Mouse (Mus musculus) left cerebral cortex, postnatal 25 days (tissue): ENCODE measurements around the gene Nkg7. TPM values are rescaled to one million over a fixed set of nuclear protein-coding genes. Genes with fewer than 3 reads are reported as not detected.

Experiments
- DNase-seq, 2 experiments: peaks; one replicate each; pipeline ENCODE4 v3.0.0; 2022; ENCODE audit warnings: low spot score in 2 of 2, mixed read lengths in 1 of 2
- intact Hi-C: fragments of 180-260 bp; cut with DNase I; formaldehyde crosslinking; loops from one replicate; pipeline ENCODE4 v1.15.1; 2025
- total RNA-seq, 2 experiments: library from RNA; stranded (reverse); gene quantifications; 2 replicates each; pipeline ENCODE4 v1.2.3; 2021

Nkg7 gene
- total RNA-seq, 2 experiments from 2014 or later, result not detected

GRCm38 (mm10) chr7:43443126-43443916, 6.4 kb downstream of the Nkg7 start:
- peak; percentile 71 for DNase-seq
- intact Hi-C loops, result loop anchor here (2.0 kb wide), 1 partner anchor 131 kb away; the partner anchor contains the start of gene Zfp715

- intact Hi-C loops, result loop anchor here (2.0 kb wide), 1 partner anchor 131 kb away; the partner anchor contains the start of gene Zfp715
- peak; percentile 93 to 98 for DNase-seq
Measured at GRCm38 (mm10) chr7:43443917-43444293, 7.0 kb downstream of the Nkg7 start, which contains the start of the genes Etfb and Gm45233. Gene Etfb (plus strand): TSS chr7:43444083. Gene Gm45233 (plus strand): TSS chr7:43444128.

GRCm38 (mm10) chr7:43447801-43448200, 10.9 kb downstream of the Nkg7 start:
- intact Hi-C loops, result no loop called here
- no peak for DNase-seq

GRCm38 (mm10) chr7:43448246-43448645, 11.4 kb downstream of the Nkg7 start:
- intact Hi-C loops, result no loop called here
- DNase-seq, result no peak

GRCm38 (mm10) chr7:43449811-43450210, 12.9 kb downstream of the Nkg7 start:
- no peak for DNase-seq
- intact Hi-C loops, result no loop called here

- intact Hi-C loops, result no loop called here
- no peak for DNase-seq
Measured at GRCm38 (mm10) chr7:43451726-43452125, 14.9 kb downstream of the Nkg7 start.

GRCm38 (mm10) chr7:43452609-43453008, 15.7 kb downstream of the Nkg7 start:
- DNase-seq, result no peak
- intact Hi-C loops, result no loop called here

- no peak for DNase-seq
- intact Hi-C loops, result no loop called here
Measured at GRCm38 (mm10) chr7:43453599-43454355, 16.9 kb downstream of the Nkg7 start.

- intact Hi-C loops, result no loop called here
- no peak for DNase-seq
Measured at GRCm38 (mm10) chr7:43454371-43454770, 17.5 kb downstream of the Nkg7 start.

- DNase-seq, result no peak
- intact Hi-C loops, result no loop called here
Measured at GRCm38 (mm10) chr7:43462851-43463250, 26.0 kb downstream of the Nkg7 start, which contains the start of gene Vsig10l. Gene Vsig10l (plus strand): TSS chr7:43463151.

- intact Hi-C loops, result no loop called here
- DNase-seq, result no peak
Measured at GRCm38 (mm10) chr7:43463976-43464375, 27.1 kb downstream of the Nkg7 start.

GRCm38 (mm10) chr7:43464864-43465343, 28.0 kb downstream of the Nkg7 start:
- intact Hi-C loops, result loop anchor here (5.0 kb wide), 1 partner anchor 97 kb away; the partner anchor contains the start of gene Zfp658

GRCm38 (mm10) chr7:43465344-43466098, 28.6 kb downstream of the Nkg7 start:
- intact Hi-C loops, result loop anchor here (1.0 to 5.0 kb wide), 2 partner anchors 42 to 97 kb away; partner anchors contain the start of gene Zfp658

More at GRCm38 (mm10) chr7:43464864-43465343, 28.0 kb downstream of the Nkg7 start:
- no peak for DNase-seq

GRCm38 (mm10) chr7:43466099-43466694, 29.3 kb downstream of the Nkg7 start:
- intact Hi-C loops, result loop anchor here (1.0 to 5.0 kb wide), 2 partner anchors 43 to 96 kb away; partner anchors contain the start of gene Zfp658
- peak; percentile 73 to 80 for DNase-seq

More at GRCm38 (mm10) chr7:43465344-43466098, 28.6 kb downstream of the Nkg7 start:
- peak; percentile 80 for DNase-seq

- no peak for DNase-seq
Measured at GRCm38 (mm10) chr7:43470373-43470772, 33.5 kb downstream of the Nkg7 start.

GRCm38 (mm10) chr7:43475706-43476105, 38.8 kb downstream of the Nkg7 start:
- intact Hi-C loops, result no loop called here
- DNase-seq, result no peak

More at GRCm38 (mm10) chr7:43470373-43470772, 33.5 kb downstream of the Nkg7 start:
- intact Hi-C loops, result loop anchor here (2.0 kb wide), 1 partner anchor 24 kb away; no protein-coding TSS in a partner anchor

- DNase-seq, result no peak
- intact Hi-C loops, result no loop called here
Measured at GRCm38 (mm10) chr7:43476376-43476775, 39.5 kb downstream of the Nkg7 start.

GRCm38 (mm10) chr7:43481191-43481590, 44.3 kb downstream of the Nkg7 start:
- peak; percentile 59 to 94 for DNase-seq

More at GRCm38 (mm10) chr7:43481191-43481590, 44.3 kb downstream of the Nkg7 start:
- intact Hi-C loops, result no loop called here
